Mouse (Mus musculus) forebrain, embryonic 10.5 days (tissue): ENCODE data around the gene Vmn1r209. TPM values are rescaled to one million over a fixed set of nuclear protein-coding genes. Genes with fewer than 3 reads are reported as not detected.
"Not testable (repeated sequence)": the region's sequence is repeated elsewhere in the genome, so short reads cannot be mapped to it uniquely, and the experiment has no call there.

Experiments used
- DNase-seq: peaks from one replicate; pipeline ENCODE4 v3.0.0-alpha.2; 2017; ENCODE audit warnings: low spot score; ENCODE audit errors: extremely low spot score
- H3K27ac ChIP-seq: fragments of 300-500 bp; sonication (generic); 2 replicates; pipeline ENCODE4 v1.5.1; 2016; ENCODE audit warnings: mild to moderate bottlenecking
- H3K27me3 ChIP-seq: fragments of 300-500 bp; sonication (generic); 2 replicates; pipeline ENCODE4 v1.6.1; 2016; ENCODE audit warnings: mild to moderate bottlenecking; ENCODE audit not compliant: poor library complexity, severe bottlenecking
- H3K36me3 ChIP-seq: fragments of 300-500 bp; sonication (generic); replicated peaks from 2 replicates; pipeline ENCODE4 v1.6.1; 2016; ENCODE audit warnings: mild to moderate bottlenecking, moderate library complexity
- H3K4me1 ChIP-seq: fragments of 300-500 bp; sonication (generic); 2 replicates; pipeline ENCODE4 v1.6.1; 2016
- H3K4me3 ChIP-seq: fragments of 300-500 bp; sonication (generic); 2 replicates; pipeline ENCODE4 v1.5.1; 2016; ENCODE audit warnings: mild to moderate bottlenecking, moderate library complexity
- H3K9me3 ChIP-seq: fragments of 300-500 bp; sonication (generic); 2 replicates; pipeline ENCODE4 v1.6.1; 2016; ENCODE audit warnings: mild to moderate bottlenecking, moderate library complexity
- WGBS: fragments of 180-500 bp; shearing (Covaris S2); methylation state at CpG from one replicate; pipeline ENCODE4 v1.1.7; 2016; 5-methylcytosine and 5-hydroxymethylcytosine counted together
- polyA plus RNA-seq: library from polyadenylated mRNA; unstranded; fragments of >200 nt; fragmentation: Nextera tagmentation; extraction: Ambion mirVana; gene quantifications from 2 replicates; pipeline ENCODE4 v1.2.1, GENCODE M21; 2016

Gene Vmn1r209
- not detected in 2 replicates for polyA plus RNA-seq

GRCm38 (mm10) chr13:22809582-22809981, at the start of gene Vmn1r209:
Vmn1r209 (minus strand) TSS chr13:22809682.
- DNase-seq, H3K27ac ChIP-seq, H3K4me3 ChIP-seq, H3K27me3 ChIP-seq, H3K4me1 ChIP-seq, H3K36me3 ChIP-seq, H3K9me3 ChIP-seq: not testable (repeated sequence)

DNA sequence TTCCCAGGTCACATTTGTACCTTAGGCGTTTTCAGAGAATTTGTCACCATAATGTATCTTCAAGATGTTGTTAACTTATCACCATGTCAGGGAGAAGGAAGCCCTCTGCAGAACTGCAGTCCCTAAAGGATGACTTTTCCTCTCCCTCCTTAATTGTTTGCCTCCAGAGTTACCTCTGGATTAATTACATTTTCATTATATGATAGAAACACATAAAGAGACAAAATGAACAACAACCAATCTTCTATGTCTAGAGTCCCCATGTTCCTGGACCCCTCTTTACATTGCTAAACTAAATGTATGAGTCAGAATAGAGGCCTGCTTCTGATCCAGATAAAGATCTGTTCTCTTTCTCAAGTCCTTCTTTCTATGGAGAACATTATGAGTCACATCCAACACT, 48.0 kb upstream of the Vmn1r209 start, which contains the start of gene Vmn1r211:
Vmn1r211 (minus strand) TSS at position 101 of the 400 bp plus-strand sequence.
- no peaks in the 10 kb centered on the region for H3K36me3 ChIP-seq
- no peak within 1 kb of the TSS for H3K4me3 ChIP-seq
- H3K27me3 ChIP-seq = no peaks in the 10 kb centered on the region
- WGBS = 89% methylated on average over 1 of the region's 1 CpGs
- H3K9me3 ChIP-seq = no peaks in the 10 kb centered on the region
- no peak for DNase-seq
- no peak within 1 kb of the TSS for H3K27ac ChIP-seq
- no peaks in the 10 kb centered on the region for H3K4me1 ChIP-seq

DNA sequence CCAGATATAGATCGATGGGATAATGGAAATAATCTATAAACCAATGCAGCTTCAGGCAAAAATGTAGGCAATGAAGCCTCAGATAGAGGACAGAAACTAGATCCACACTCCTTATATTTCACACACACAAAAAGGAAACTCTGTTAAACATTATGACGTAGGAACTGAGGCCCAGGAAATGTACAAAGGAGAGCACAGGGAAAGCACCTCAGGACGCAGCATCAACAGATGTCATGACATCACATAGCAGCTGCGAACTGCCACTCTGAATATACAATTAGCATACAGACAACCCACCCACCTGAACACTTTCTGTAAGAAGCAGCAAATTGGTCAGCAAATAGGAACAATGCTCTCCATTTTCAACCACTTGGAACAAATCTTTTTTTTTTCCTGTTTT, 45.3 kb upstream of the Vmn1r209 start:
- no peak overlapping the region for H3K27ac ChIP-seq
- no peaks in the 10 kb centered on the region for H3K36me3 ChIP-seq
- DNase-seq = no peak
- 83% methylated on average over 4 of the region's 4 CpGs for WGBS
- no peaks in the 10 kb centered on the region for H3K9me3 ChIP-seq
- H3K4me3 ChIP-seq = no peak overlapping the region
- no peaks in the 10 kb centered on the region for H3K27me3 ChIP-seq
- no peaks in the 10 kb centered on the region for H3K4me1 ChIP-seq

DNA sequence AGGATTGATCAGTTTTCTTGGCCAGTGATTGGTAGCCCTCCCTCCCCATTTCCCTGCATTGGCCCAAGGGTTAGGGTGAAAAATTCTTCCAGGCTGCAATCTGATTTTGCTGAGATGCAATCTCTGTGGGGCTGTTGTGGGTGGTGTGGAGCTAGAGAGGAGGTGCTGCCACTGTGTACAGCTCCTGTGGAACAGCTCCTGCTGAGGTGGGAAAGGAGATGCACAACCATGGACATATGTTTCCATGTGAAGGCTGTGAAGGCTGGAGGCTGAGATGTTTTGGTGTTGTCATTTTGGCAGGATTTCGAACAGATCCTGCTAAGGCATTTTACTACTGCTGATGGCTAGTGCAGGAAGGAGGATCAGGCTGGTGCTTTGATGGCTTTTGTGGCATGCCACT, 37.3 kb upstream of the Vmn1r209 start:
- H3K27me3 ChIP-seq = no peaks in the 10 kb centered on the region
- H3K4me1 ChIP-seq = no peaks in the 10 kb centered on the region
- H3K9me3 ChIP-seq = no peaks in the 10 kb centered on the region
- no peak for DNase-seq
- H3K36me3 ChIP-seq = no peaks in the 10 kb centered on the region
- WGBS = 79% methylated on average over 1 of the region's 1 CpGs
- no peak overlapping the region for H3K27ac ChIP-seq
- no peak overlapping the region for H3K4me3 ChIP-seq

DNA sequence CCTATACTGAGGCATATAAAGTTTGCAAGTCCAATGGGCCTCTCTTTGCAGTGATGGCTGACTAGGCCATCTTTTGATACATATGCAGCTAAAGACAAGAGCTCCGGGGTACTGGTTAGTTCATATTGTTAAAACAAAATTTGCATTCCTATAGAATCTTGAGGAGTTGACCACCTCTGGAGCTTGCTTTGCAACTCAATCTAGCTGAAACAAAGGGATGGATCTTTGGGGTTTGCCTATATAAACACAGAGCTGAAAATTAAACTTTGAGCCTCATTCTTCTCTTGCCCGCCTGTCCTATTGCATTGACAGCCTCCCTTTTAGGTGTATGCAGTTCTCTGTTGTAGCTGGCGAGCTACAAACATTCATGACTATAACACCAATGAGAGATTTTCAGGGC, 34.8 kb upstream of the Vmn1r209 start:
- 61% methylated on average over 3 of the region's 3 CpGs for WGBS
- not testable (repeated sequence) for H3K36me3 ChIP-seq, DNase-seq, H3K4me3 ChIP-seq, H3K27ac ChIP-seq, H3K4me1 ChIP-seq, H3K27me3 ChIP-seq, H3K9me3 ChIP-seq

- H3K4me1 ChIP-seq = peaks cover 3% of the 10 kb centered on the region; the same call in 1 of the 2 replicates
- H3K27ac ChIP-seq = no peak within 1 kb of the TSS
- no peaks in the 10 kb centered on the region for H3K27me3 ChIP-seq
- H3K4me3 ChIP-seq = no peak within 1 kb of the TSS
- WGBS = 69% methylated on average over 4 of the region's 4 CpGs
- no peaks in the 10 kb centered on the region for H3K9me3 ChIP-seq
- no peak for DNase-seq
- H3K36me3 ChIP-seq = no peaks in the 10 kb centered on the region
Observed at GRCm38 (mm10) chr13:22831248-22831647, 21.8 kb upstream of the Vmn1r209 start, which contains the start of gene Vmn1r210. Vmn1r210 (minus strand) TSS chr13:22831348.

DNA sequence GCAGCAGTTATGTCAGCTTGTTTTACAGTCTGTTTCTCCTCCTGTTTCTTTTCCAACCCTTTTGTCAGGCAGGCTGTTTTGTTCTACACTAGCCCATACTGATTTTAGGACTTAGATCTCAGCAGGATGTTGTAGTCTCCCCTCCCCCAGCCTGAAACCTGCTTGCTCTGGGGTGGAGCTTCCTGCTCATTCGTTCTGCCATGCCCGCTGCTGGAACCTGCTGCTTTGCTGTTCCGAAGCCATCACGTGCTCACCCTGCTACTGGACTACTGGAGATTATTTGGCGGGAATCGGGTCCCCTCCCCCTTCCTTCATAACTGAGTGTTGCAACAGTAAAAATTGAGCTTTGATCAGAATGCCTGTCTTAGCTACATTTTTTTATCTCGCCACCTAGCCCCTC, 19.9 kb upstream of the Vmn1r209 start:
- DNase-seq, H3K36me3 ChIP-seq: not testable (repeated sequence)
- 45% methylated on average over 7 of the region's 7 CpGs for WGBS

DNA sequence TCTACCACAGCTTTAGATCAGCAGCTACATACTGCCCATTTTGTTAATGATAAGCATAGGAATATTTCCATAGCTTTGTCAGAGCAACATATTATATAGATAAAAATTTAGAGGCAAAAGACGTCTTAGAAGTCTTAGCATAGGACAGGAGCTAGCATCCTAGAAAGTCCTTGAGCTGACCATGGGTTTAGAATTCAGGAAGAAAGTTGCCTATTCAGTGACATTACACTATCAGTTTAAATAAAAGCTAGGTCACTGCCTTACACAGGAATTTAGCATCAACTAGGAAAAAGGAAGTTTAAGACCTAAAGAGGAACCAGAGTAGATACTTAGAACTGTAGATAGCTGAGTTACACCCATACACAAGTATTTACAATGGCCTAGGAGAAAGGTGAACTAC, 12.1 kb upstream of the Vmn1r209 start:
- H3K27ac ChIP-seq, H3K9me3 ChIP-seq, H3K27me3 ChIP-seq, H3K4me1 ChIP-seq, DNase-seq, H3K36me3 ChIP-seq, H3K4me3 ChIP-seq: not testable (repeated sequence)
- WGBS = 88% methylated on average over 1 of the region's 1 CpGs

More for the DNA sequence above, 19.9 kb upstream of the Vmn1r209 start:
- H3K4me1 ChIP-seq, H3K27me3 ChIP-seq, H3K9me3 ChIP-seq, H3K27ac ChIP-seq, H3K4me3 ChIP-seq: not testable (repeated sequence)

GRCm38 (mm10) chr13:22788096-22788495, 21.4 kb downstream of the Vmn1r209 start:
- not testable (repeated sequence) for H3K4me3 ChIP-seq, DNase-seq, H3K27ac ChIP-seq, H3K36me3 ChIP-seq, H3K4me1 ChIP-seq, H3K27me3 ChIP-seq, H3K9me3 ChIP-seq
- 87% methylated on average over 3 of the region's 3 CpGs for WGBS

GRCm38 (mm10) chr13:22784159-22784558, 25.3 kb downstream of the Vmn1r209 start:
- not testable (repeated sequence) for H3K4me1 ChIP-seq, H3K4me3 ChIP-seq, H3K27me3 ChIP-seq, DNase-seq, H3K9me3 ChIP-seq, H3K36me3 ChIP-seq, H3K27ac ChIP-seq

GRCm38 (mm10) chr13:22777300-22777699, 32.2 kb downstream of the Vmn1r209 start, which contains the start of gene Vmn1r208:
Vmn1r208 (minus strand) TSS chr13:22777400.
- WGBS = no CpG with 5 or more reads among the region's 7 CpGs
- H3K27ac ChIP-seq, H3K9me3 ChIP-seq, H3K36me3 ChIP-seq, H3K4me3 ChIP-seq, DNase-seq, H3K4me1 ChIP-seq, H3K27me3 ChIP-seq: not testable (repeated sequence)

- H3K4me1 ChIP-seq, H3K36me3 ChIP-seq, DNase-seq, H3K27me3 ChIP-seq, H3K9me3 ChIP-seq, H3K4me3 ChIP-seq, H3K27ac ChIP-seq: not testable (repeated sequence)
- WGBS = 100% methylated on average over 1 of the region's 2 CpGs
Observed at GRCm38 (mm10) chr13:22771592-22771991, 37.9 kb downstream of the Vmn1r209 start.
